Mouse (Mus musculus) lung, postnatal 0 days (tissue): ENCODE measurements around the gene Terf2ip.

Source experiments
- CTCF ChIP-seq: IDR thresholded peaks from 2 replicates; pipeline ENCODE4 v1.5.1; 2016; ENCODE audit warnings: antibody characterized with exemption, mild to moderate bottlenecking
- EP300 ChIP-seq: IDR thresholded peaks from 2 replicates; pipeline ENCODE4 v1.6.1; 2016; ENCODE audit warnings: antibody characterized with exemption, mild to moderate bottlenecking, control low read depth

DNA sequence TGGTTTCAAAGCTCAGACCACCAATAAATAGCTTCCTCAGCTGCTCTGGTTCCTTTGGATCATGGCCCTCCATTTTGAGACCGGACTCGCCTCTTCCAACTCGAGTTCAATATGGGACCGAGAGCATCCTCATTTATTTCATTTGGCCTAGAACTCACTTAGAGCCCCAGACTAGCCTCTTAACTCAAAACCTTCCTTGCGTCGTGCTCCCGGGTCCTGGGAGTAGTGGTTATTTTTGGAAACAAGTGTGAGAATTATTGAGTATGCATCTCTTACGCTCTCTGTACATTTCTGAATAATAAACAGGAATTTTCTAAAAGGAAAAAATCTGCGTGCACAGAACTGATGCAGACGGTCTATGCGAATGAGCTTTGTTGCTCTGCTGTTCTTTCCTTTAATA, 3.7 kb downstream of the Terf2ip start, which contains the start of gene Gm6793:
- TF ChIP-seq EP300: no peak
- TF ChIP-seq CTCF: no peak
